Mouse (Mus musculus): ENCODE measurements around the gene Rint1. TPM values are rescaled to one million over a fixed set of nuclear protein-coding genes. Genes with fewer than 3 reads are reported as not detected.
"Not testable (repeated sequence)": the region's sequence is repeated elsewhere in the genome, so short reads cannot be mapped to it uniquely, and the experiment has no call there.

Rint1 gene
- polyA plus RNA-seq, 1 experiment from 2014 or later: 49.9 TPM

GRCm38 (mm10) chr5:23830897-23831752, 43.6 kb downstream of the Rint1 start:
- Histone ChIP-seq H3K9ac (no peak overlapping the region), H3K4me1 (no peaks in the 10 kb centered on the region), H3K27me3 (peaks cover 22% of the 10 kb centered on the region), H3K36me3 (no peaks in the 10 kb centered on the region), H3K27ac (no peak overlapping the region), H3K4me2 (replicated peaks) (peak overlapping the region; percentile 29), H3K4me3 (peak overlapping the region; percentile 16; the same call in 1 of the 2 replicates), H3K9me3 (no peaks in the 10 kb centered on the region)
- WGBS: 37% methylated on average over 58 of the region's 58 CpGs
- ATAC-seq (ENCODE audit: insufficient number of reproducible peaks, insufficient read depth, low FRiP score, low TSS enrichment): no peak

GRCm38 (mm10) chr5:23835691-23836090, 48.2 kb downstream of the Rint1 start:
- H3K4me3 ChIP-seq; ATAC-seq (ENCODE audit: insufficient number of reproducible peaks, insufficient read depth, low FRiP score, low TSS enrichment); H3K9ac ChIP-seq; H3K9me3 ChIP-seq; H3K27ac ChIP-seq; H3K4me1 ChIP-seq; H3K4me2 ChIP-seq (replicated peaks): not testable (repeated sequence)
- H3K36me3 ChIP-seq: peaks cover 14% of the 10 kb centered on the region
- H3K27me3 ChIP-seq: peaks cover 12% of the 10 kb centered on the region
- 78% methylated on average over 1 of the region's 1 CpGs for WGBS

DNA sequence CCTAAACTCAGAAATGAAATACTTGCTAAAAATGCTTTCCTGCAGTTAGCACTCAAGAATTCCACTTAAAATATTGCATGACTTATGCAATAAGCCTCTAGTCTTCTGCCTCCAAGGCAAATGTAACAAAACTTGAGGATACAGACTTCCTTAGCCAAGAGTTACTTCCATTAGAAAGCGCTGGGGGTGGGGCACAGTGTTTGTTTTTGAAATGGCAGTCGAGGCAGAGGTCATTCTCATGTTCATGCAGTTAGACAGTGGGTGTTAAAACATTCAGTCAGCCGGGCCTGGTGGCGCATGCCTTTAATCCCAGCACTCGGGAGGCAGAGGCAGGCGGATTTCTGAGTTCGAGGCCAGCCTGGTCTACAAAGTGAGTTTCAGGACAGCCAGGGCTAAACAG, 50.6 kb downstream of the Rint1 start:
- no peaks in the 10 kb centered on the region for H3K9me3 ChIP-seq
- H3K27me3 ChIP-seq: no peaks in the 10 kb centered on the region
- H3K4me1 ChIP-seq: peaks cover 5% of the 10 kb centered on the region; the same call in 1 of the 2 replicates
- ATAC-seq (ENCODE audit: insufficient number of reproducible peaks, insufficient read depth, low FRiP score, low TSS enrichment): no peak
- H3K27ac ChIP-seq: no peak overlapping the region
- H3K36me3 ChIP-seq: peaks cover 14% of the 10 kb centered on the region
- WGBS: 92% methylated on average over 7 of the region's 7 CpGs
- no peak overlapping the region for H3K4me2 ChIP-seq (replicated peaks)
- no peak overlapping the region for H3K4me3 ChIP-seq
- no peak overlapping the region for H3K9ac ChIP-seq

GRCm38 (mm10) chr5:23843674-23844530, 56.4 kb downstream of the Rint1 start, which contains the start of gene Tomm7:
Gene Tomm7, minus strand, starts transcription at chr5:23844161.
- under 1% methylated on average over 44 of the region's 44 CpGs for WGBS
- Histone ChIP-seq H3K27ac (peak within 1 kb of the TSS; percentile 82), H3K36me3 (peaks cover 7% of the 10 kb centered on the region)

GRCm38 (mm10) chr5:23844531-23844841, 57.0 kb downstream of the Rint1 start:
- H3K27ac ChIP-seq: peak overlapping the region; percentile 82
- H3K4me3 ChIP-seq: peak overlapping the region; percentile 66
- peak overlapping the region; percentile 75 for H3K4me2 ChIP-seq (replicated peaks)
- 30% methylated on average over 7 of the region's 7 CpGs for WGBS
- peaks cover 6% of the 10 kb centered on the region; the same call in 1 of the 2 replicates for H3K4me1 ChIP-seq
- no peaks in the 10 kb centered on the region for H3K9me3 ChIP-seq
- no peak for ATAC-seq (ENCODE audit: insufficient number of reproducible peaks, insufficient read depth, low FRiP score, low TSS enrichment)
- H3K36me3 ChIP-seq: peaks cover 3% of the 10 kb centered on the region; the same call in 1 of the 2 replicates
- no peaks in the 10 kb centered on the region for H3K27me3 ChIP-seq
- peak overlapping the region; percentile 55 for H3K9ac ChIP-seq

More at GRCm38 (mm10) chr5:23843674-23844530, 56.4 kb downstream of the Rint1 start, which contains the start of gene Tomm7:
- no peaks in the 10 kb centered on the region for H3K27me3 ChIP-seq
- H3K4me2 ChIP-seq (replicated peaks): peak within 1 kb of the TSS; percentile 75
- H3K4me3 ChIP-seq: peak within 1 kb of the TSS; percentile 66
- H3K4me1 ChIP-seq: peaks cover 6% of the 10 kb centered on the region; the same call in 1 of the 2 replicates
- ATAC-seq (ENCODE audit: insufficient number of reproducible peaks, insufficient read depth, low FRiP score, low TSS enrichment): peak; percentile 94
- H3K9ac ChIP-seq: peak within 1 kb of the TSS; percentile 64
- no peaks in the 10 kb centered on the region for H3K9me3 ChIP-seq

- no peak overlapping the region for H3K4me3 ChIP-seq
- no peak overlapping the region for H3K4me2 ChIP-seq (replicated peaks)
- WGBS: 84% methylated on average over 3 of the region's 3 CpGs
These were observed 57.6 kb downstream of the Rint1 start for GRCm38 (mm10) chr5:23845141-23845540.

GRCm38 (mm10) chr5:23850345-23851159, 63.0 kb downstream of the Rint1 start:
- Histone ChIP-seq H3K27ac (0 out of 2 replicates have a peak overlapping the region, but pooled peaks have one; percentile 12), H3K36me3 (peaks cover 36% of the 10 kb centered on the region), H3K9me3 (no peaks in the 10 kb centered on the region), H3K4me1 (peaks cover 6% of the 10 kb centered on the region), H3K4me2 (replicated peaks) (peak overlapping the region; percentile 76), H3K9ac (peak overlapping the region; percentile 78), H3K27me3 (no peaks in the 10 kb centered on the region), H3K4me3 (peak overlapping the region; percentile 76)
- WGBS: under 1% methylated on average over 60 of the region's 61 CpGs
- peak; percentile 97 for ATAC-seq (ENCODE audit: insufficient number of reproducible peaks, insufficient read depth, low FRiP score, low TSS enrichment)

More at GRCm38 (mm10) chr5:23845141-23845540, 57.6 kb downstream of the Rint1 start:
- no peak overlapping the region for H3K9ac ChIP-seq
- no peaks in the 10 kb centered on the region for H3K9me3 ChIP-seq
- H3K4me1 ChIP-seq: peaks cover 6% of the 10 kb centered on the region; the same call in 1 of the 2 replicates
- no peak for ATAC-seq (ENCODE audit: insufficient number of reproducible peaks, insufficient read depth, low FRiP score, low TSS enrichment)
- no peaks in the 10 kb centered on the region for H3K27me3 ChIP-seq
- H3K27ac ChIP-seq: no peak overlapping the region
- H3K36me3 ChIP-seq: peaks cover under 1% of the 10 kb centered on the region; the same call in 1 of the 2 replicates

GRCm38 (mm10) chr5:23851160-23851555, 63.6 kb downstream of the Rint1 start:
- Histone ChIP-seq H3K9ac (peak overlapping the region; percentile 78), H3K4me2 (replicated peaks) (peak overlapping the region; percentile 76), H3K4me3 (peak overlapping the region; percentile 76), H3K36me3 (peaks cover 42% of the 10 kb centered on the region), H3K27ac (0 out of 2 replicates have a peak overlapping the region, but pooled peaks have one; percentile 12)
- not testable (repeated sequence) for H3K4me1 ChIP-seq; ATAC-seq (ENCODE audit: insufficient number of reproducible peaks, insufficient read depth, low FRiP score, low TSS enrichment); H3K27me3 ChIP-seq; H3K9me3 ChIP-seq
- 11% methylated on average over 4 of the region's 4 CpGs for WGBS

- H3K4me2 ChIP-seq (replicated peaks); H3K27ac ChIP-seq; H3K4me1 ChIP-seq; H3K27me3 ChIP-seq; ATAC-seq (ENCODE audit: insufficient number of reproducible peaks, insufficient read depth, low FRiP score, low TSS enrichment); H3K9me3 ChIP-seq; H3K4me3 ChIP-seq; H3K9ac ChIP-seq: not testable (repeated sequence)
- H3K36me3 ChIP-seq: peaks cover 58% of the 10 kb centered on the region
- 81% methylated on average over 1 of the region's 1 CpGs for WGBS
These were observed 65.4 kb downstream of the Rint1 start for GRCm38 (mm10) chr5:23852916-23853315.

DNA sequence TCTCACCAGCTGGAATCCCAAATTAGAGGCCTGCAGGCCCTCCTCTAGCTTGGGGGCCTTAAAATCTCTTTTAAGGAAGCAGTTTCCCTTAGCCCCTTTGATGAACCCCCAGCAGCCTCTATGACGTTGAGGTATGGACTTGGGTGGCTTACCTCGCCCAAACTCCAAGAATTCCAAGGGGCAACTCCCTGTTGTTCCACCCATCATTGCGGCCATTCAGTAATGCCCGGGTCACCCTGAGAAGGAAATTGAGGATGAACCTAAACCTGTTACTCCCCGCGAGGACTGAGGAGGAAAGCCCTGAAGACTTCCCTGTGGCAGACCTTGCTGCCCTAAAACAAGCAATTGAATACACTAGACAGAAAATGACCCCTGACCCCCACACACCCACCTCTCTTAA, 68.0 kb downstream of the Rint1 start:
- Histone ChIP-seq H3K27me3 (no peaks in the 10 kb centered on the region), H3K9ac (no peak overlapping the region), H3K4me3 (no peak overlapping the region), H3K4me2 (replicated peaks) (no peak overlapping the region), H3K36me3 (peaks cover 81% of the 10 kb centered on the region), H3K4me1 (peaks cover 6% of the 10 kb centered on the region), H3K27ac (no peak overlapping the region), H3K9me3 (no peaks in the 10 kb centered on the region)
- WGBS: 94% methylated on average over 6 of the region's 6 CpGs
- no peak for ATAC-seq (ENCODE audit: insufficient number of reproducible peaks, insufficient read depth, low FRiP score, low TSS enrichment)

DNA sequence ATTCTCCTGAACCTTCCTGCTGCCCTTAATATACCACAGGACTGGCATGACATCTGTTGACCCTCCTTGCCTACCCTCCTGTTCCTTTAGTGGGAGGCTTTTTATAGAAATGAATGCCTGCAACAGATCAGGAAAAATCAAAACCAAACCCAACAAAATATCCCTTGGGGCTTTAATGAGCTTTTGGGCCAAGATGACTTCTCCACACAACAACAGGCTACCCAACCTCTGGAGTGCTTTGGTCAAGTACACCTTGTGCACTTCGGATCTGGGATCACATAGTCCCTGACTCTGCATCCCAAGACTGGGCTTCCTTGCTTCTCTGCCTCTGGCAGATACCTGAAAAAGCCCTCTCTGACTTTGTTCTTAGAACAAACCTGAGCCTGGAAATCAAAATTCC, 68.7 kb downstream of the Rint1 start:
- no peak overlapping the region for H3K9ac ChIP-seq
- no peaks in the 10 kb centered on the region for H3K27me3 ChIP-seq
- no peak for ATAC-seq (ENCODE audit: insufficient number of reproducible peaks, insufficient read depth, low FRiP score, low TSS enrichment)
- peaks cover 85% of the 10 kb centered on the region for H3K36me3 ChIP-seq
- H3K27ac ChIP-seq: no peak overlapping the region
- no peak overlapping the region for H3K4me3 ChIP-seq
- peaks cover 6% of the 10 kb centered on the region for H3K4me1 ChIP-seq
- H3K4me2 ChIP-seq (replicated peaks): no peak overlapping the region
- 94% methylated on average over 1 of the region's 1 CpGs for WGBS
- no peaks in the 10 kb centered on the region for H3K9me3 ChIP-seq

Measured in embryonic facial prominence, embryonic 12.5 days (tissue).